Mouse (Mus musculus): ENCODE data around the gene Gnaq. TPM values are rescaled to one million over a fixed set of nuclear protein-coding genes. Genes with fewer than 3 reads are reported as not detected.

Gnaq gene
- polyA plus RNA-seq, 1 experiment from 2014 or later: 26.7 TPM

DNA sequence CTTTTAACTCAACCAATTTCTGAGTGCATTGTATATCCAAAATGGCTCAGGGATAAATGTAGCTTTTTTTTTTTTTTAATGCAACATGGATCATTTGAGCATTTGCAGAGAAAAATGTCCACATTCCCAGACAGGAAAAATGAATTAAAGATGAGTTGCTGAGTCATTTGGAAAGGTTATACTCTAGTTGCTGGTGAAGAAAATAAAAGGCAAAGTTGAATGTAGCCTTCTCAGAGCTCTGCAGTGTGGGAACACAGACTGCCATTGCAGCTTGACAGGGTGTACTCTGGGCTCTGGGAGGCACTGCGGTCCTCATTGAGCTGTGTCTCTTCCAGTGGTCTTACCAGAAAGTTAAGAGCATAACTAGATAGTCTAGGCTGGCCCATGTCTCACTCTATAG, 160.3 kb downstream of the Gnaq start:
- Histone ChIP-seq H3K36me3 (ENCODE audit: control insufficient read depth, insufficient read depth, low read length) (no peaks in the 10 kb centered on the region), H3K27ac (ENCODE audit: low read length) (no peak overlapping the region), H3K4me3 (ENCODE audit: low read length) (no peak overlapping the region), H3K27me3 (replicated peaks; ENCODE audit: control insufficient read depth, insufficient read depth, low read length) (no peaks in the 10 kb centered on the region), H3K9ac (ENCODE audit: low read depth, low read length) (no peak overlapping the region), H3K4me1 (ENCODE audit: control insufficient read depth, insufficient read depth, low read length) (no peaks in the 10 kb centered on the region), H3K4me2 (ENCODE audit: low read depth, low read length) (no peak overlapping the region), H3K9me3 (ENCODE audit: control insufficient read depth, low read length) (no peaks in the 10 kb centered on the region)
- 84% methylated on average over 1 of the region's 1 CpGs for WGBS
- ATAC-seq: no peak

DNA sequence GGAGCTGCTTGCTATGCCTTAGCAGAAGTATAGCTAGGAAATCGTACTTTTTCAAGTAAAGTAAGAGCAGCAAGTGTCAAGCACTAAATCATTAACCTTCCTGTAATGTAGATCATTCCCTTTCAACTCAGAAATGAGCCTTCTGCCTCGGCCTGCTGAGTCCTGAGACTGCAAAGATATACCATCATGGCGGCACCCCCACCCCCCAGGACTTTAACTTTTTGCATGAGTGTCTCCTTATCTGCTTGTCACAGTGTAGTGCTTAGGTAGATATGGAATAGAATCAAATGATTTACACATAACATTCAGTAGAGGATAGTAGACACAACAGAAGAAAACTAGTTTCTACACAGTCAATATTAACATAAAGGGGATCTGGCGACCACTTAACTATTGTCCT, 167.8 kb downstream of the Gnaq start:
- Histone ChIP-seq H3K36me3 (ENCODE audit: control insufficient read depth, insufficient read depth, low read length) (no peaks in the 10 kb centered on the region), H3K4me3 (ENCODE audit: low read length) (no peak overlapping the region), H3K27ac (ENCODE audit: low read length) (no peak overlapping the region), H3K4me1 (ENCODE audit: control insufficient read depth, insufficient read depth, low read length) (no peaks in the 10 kb centered on the region), H3K9ac (ENCODE audit: low read depth, low read length) (no peak overlapping the region), H3K4me2 (ENCODE audit: low read depth, low read length) (no peak overlapping the region), H3K9me3 (ENCODE audit: control insufficient read depth, low read length) (no peaks in the 10 kb centered on the region), H3K27me3 (replicated peaks; ENCODE audit: control insufficient read depth, insufficient read depth, low read length) (no peaks in the 10 kb centered on the region)
- ATAC-seq: no peak
- WGBS: 74% methylated on average over 4 of the region's 4 CpGs

DNA sequence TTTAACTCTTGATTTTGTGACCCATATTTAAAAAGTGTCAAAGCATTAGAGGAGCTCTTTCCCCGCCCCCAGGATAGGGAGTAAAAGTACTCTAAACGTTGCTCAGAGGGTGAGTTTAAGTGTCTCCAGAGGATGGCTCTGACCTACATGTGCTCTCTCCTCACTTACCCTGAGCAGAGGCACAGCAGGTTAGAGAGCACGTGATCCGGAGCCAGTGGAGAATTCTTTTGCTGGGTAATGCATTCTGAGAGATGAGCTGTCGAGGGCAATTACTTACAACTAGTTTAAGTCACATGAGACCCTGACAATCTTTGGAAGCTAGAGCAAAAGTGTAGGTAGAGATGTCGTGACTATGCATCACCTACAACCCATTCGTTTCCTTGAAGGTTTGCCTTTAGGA, 168.7 kb downstream of the Gnaq start:
- H3K9ac ChIP-seq (ENCODE audit: low read depth, low read length): no peak overlapping the region
- no peaks in the 10 kb centered on the region for H3K27me3 ChIP-seq (replicated peaks; ENCODE audit: control insufficient read depth, insufficient read depth, low read length)
- H3K27ac ChIP-seq (ENCODE audit: low read length): no peak overlapping the region
- H3K4me1 ChIP-seq (ENCODE audit: control insufficient read depth, insufficient read depth, low read length): no peaks in the 10 kb centered on the region
- H3K36me3 ChIP-seq (ENCODE audit: control insufficient read depth, insufficient read depth, low read length): no peaks in the 10 kb centered on the region
- WGBS: 72% methylated on average over 7 of the region's 7 CpGs
- no peak for ATAC-seq
- H3K4me3 ChIP-seq (ENCODE audit: low read length): no peak overlapping the region
- H3K4me2 ChIP-seq (ENCODE audit: low read depth, low read length): no peak overlapping the region
- no peaks in the 10 kb centered on the region for H3K9me3 ChIP-seq (ENCODE audit: control insufficient read depth, low read length)

DNA sequence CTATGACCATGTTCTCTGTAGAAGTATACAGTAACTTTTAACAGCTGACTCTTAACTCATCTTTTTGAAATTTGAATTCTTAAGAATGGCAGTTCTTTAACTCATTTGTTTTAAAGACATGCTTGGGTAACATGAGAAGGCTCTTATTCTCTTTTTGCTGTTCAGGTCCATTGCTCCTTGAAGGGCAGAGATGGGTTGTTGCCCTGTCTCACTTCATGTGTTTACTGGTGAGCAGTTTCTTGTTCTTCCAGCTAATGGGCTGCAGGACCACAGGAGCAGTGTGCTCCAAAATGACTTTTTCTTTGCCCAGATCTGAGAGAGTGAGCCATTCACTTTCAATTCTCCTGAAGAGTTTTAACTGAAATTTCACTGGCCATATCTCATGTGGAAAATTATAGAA, 176.4 kb downstream of the Gnaq start:
- Histone ChIP-seq H3K4me2 (ENCODE audit: low read depth, low read length) (no peak overlapping the region), H3K4me3 (ENCODE audit: low read length) (no peak overlapping the region), H3K9me3 (ENCODE audit: control insufficient read depth, low read length) (no peaks in the 10 kb centered on the region), H3K9ac (ENCODE audit: low read depth, low read length) (no peak overlapping the region), H3K4me1 (ENCODE audit: control insufficient read depth, insufficient read depth, low read length) (no peaks in the 10 kb centered on the region), H3K27me3 (replicated peaks; ENCODE audit: control insufficient read depth, insufficient read depth, low read length) (no peaks in the 10 kb centered on the region), H3K27ac (ENCODE audit: low read length) (no peak overlapping the region), H3K36me3 (ENCODE audit: control insufficient read depth, insufficient read depth, low read length) (no peaks in the 10 kb centered on the region)
- no peak for ATAC-seq

DNA sequence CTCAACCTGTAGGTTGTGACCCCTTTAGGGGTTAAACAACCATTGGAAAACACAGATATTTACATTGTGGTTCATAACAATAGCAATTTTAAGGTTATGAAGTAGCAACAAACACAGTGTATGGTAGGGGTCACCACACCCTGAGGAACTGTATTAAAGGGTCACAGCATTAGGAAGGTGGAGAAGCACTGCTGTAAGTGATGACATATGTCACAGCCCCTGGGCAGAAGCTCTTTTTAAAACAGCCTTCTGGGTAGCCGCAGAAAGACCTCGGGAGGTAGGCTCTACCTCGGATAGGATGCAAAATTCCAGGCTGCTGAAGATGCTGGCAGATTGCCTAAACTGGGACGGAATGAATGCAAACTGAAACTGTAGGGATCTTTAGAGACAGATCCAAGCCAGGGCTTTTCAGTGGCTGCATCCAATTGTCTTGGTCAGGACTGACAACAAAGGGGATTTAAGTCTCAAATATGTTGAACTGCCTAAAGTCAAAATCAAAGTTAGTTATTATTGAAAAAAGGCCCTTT, 181.7 kb downstream of the Gnaq start:
- WGBS: 29% methylated on average over 4 of the region's 4 CpGs
- Histone ChIP-seq H3K27me3 (replicated peaks; ENCODE audit: control insufficient read depth, insufficient read depth, low read length) (no peaks in the 10 kb centered on the region), H3K9ac (ENCODE audit: low read depth, low read length) (no peak overlapping the region), H3K4me1 (ENCODE audit: control insufficient read depth, insufficient read depth, low read length) (peaks cover 4% of the 10 kb centered on the region), H3K27ac (ENCODE audit: low read length) (no peak overlapping the region), H3K36me3 (ENCODE audit: control insufficient read depth, insufficient read depth, low read length) (no peaks in the 10 kb centered on the region), H3K4me2 (ENCODE audit: low read depth, low read length) (no peak overlapping the region), H3K4me3 (ENCODE audit: low read length) (no peak overlapping the region), H3K9me3 (ENCODE audit: control insufficient read depth, low read length) (no peaks in the 10 kb centered on the region)
- ATAC-seq: no peak

DNA sequence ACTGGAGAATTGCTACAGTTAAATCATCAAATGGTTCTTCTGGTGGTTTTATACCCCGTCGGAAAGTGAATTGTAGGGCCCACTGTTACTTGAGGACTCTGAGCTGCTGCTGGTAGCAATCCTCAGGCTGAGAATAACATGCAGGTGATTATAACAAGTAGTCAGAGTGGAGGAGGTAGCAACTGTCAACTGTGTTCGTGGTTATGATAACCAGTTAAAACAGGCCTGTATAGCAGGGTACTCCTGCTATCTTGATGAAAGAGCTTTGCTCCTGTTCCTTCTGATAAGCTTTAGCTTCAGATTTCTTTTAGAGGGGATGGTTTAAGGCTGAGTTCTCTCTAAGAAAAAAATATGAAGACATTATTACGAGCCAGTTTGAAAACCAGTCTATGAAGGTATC, 182.9 kb downstream of the Gnaq start:
- ATAC-seq: no peak
- Histone ChIP-seq H3K4me2 (ENCODE audit: low read depth, low read length) (no peak overlapping the region), H3K27me3 (replicated peaks; ENCODE audit: control insufficient read depth, insufficient read depth, low read length) (no peaks in the 10 kb centered on the region)

DNA sequence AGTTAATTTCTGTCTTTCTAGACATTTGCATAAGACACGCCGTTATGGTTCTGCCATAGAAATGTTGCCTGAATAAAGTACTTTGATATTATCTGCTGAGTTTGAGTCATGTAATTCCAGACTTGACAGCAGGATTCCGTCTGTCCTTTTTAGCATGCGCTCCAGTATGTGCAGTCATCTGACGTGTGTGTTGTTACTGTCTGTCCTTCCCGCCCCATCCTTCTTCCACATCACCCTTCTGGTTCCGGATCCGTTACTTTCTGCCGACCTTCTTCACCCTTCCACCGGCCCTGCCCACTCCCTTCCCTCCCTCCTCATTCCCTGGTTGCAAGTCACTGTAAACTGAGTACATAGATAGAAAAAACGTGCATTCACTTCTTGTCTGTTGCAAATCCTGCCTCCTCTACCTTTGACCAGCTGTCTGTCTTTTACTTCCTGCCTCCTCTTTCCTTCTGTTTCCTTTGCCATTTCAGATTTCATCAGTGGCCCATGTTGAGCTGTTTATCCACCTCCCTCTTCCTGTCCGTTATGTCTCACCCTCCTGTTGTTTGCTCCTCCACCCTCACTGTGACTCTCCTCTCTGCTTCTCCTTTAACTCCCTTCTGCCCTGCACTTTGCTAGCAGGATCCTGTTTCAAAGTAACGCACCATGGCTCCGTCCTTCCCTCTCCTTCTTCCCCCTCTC, 185.6 kb downstream of the Gnaq start:
- Histone ChIP-seq H3K36me3 (ENCODE audit: control insufficient read depth, insufficient read depth, low read length) (no peaks in the 10 kb centered on the region), H3K4me3 (ENCODE audit: low read length) (no peak overlapping the region), H3K27me3 (replicated peaks; ENCODE audit: control insufficient read depth, insufficient read depth, low read length) (no peaks in the 10 kb centered on the region), H3K4me2 (ENCODE audit: low read depth, low read length) (no peak overlapping the region), H3K9ac (ENCODE audit: low read depth, low read length) (no peak overlapping the region), H3K9me3 (ENCODE audit: control insufficient read depth, low read length) (no peaks in the 10 kb centered on the region), H3K4me1 (ENCODE audit: control insufficient read depth, insufficient read depth, low read length) (peaks cover 4% of the 10 kb centered on the region), H3K27ac (ENCODE audit: low read length) (no peak overlapping the region)
- WGBS: 56% methylated on average over 14 of the region's 14 CpGs
- no peak for ATAC-seq

More for the DNA sequence above, 182.9 kb downstream of the Gnaq start:
- no peak overlapping the region for H3K4me3 ChIP-seq (ENCODE audit: low read length)
- H3K9ac ChIP-seq (ENCODE audit: low read depth, low read length): no peak overlapping the region
- WGBS: 82% methylated on average over 4 of the region's 4 CpGs
- H3K9me3 ChIP-seq (ENCODE audit: control insufficient read depth, low read length): no peaks in the 10 kb centered on the region
- H3K4me1 ChIP-seq (ENCODE audit: control insufficient read depth, insufficient read depth, low read length): peaks cover 4% of the 10 kb centered on the region
- no peak overlapping the region for H3K27ac ChIP-seq (ENCODE audit: low read length)
- no peaks in the 10 kb centered on the region for H3K36me3 ChIP-seq (ENCODE audit: control insufficient read depth, insufficient read depth, low read length)

DNA sequence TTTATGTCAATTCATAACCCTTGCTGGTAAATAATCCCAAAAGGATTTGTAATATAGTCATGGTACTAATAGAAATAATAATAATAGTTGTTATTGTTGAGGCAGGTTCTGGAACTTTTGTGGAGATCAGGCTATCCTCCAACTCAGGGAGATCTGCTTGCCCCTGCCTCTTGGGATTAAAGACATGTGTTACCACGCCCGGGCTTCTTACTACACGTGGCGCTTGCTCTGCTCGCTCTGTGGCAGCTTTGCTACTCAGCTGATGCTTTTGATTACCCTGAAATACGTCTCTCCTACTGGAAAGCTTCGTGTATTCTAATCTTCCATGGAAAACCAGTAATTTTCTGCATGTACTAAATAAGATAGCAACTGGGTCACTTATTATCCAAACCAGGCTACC, 187.4 kb downstream of the Gnaq start:
- no peak overlapping the region for H3K9ac ChIP-seq (ENCODE audit: low read depth, low read length)
- no peak overlapping the region for H3K4me3 ChIP-seq (ENCODE audit: low read length)
- no peaks in the 10 kb centered on the region for H3K4me1 ChIP-seq (ENCODE audit: control insufficient read depth, insufficient read depth, low read length)
- ATAC-seq: no peak
- whole genome bisulfite sequencing: 81% methylated on average over 7 of the region's 7 CpGs
- no peak overlapping the region for H3K27ac ChIP-seq (ENCODE audit: low read length)
- no peaks in the 10 kb centered on the region for H3K9me3 ChIP-seq (ENCODE audit: control insufficient read depth, low read length)
- H3K27me3 ChIP-seq (replicated peaks; ENCODE audit: control insufficient read depth, insufficient read depth, low read length): no peaks in the 10 kb centered on the region
- no peak overlapping the region for H3K4me2 ChIP-seq (ENCODE audit: low read depth, low read length)
- H3K36me3 ChIP-seq (ENCODE audit: control insufficient read depth, insufficient read depth, low read length): no peaks in the 10 kb centered on the region

DNA sequence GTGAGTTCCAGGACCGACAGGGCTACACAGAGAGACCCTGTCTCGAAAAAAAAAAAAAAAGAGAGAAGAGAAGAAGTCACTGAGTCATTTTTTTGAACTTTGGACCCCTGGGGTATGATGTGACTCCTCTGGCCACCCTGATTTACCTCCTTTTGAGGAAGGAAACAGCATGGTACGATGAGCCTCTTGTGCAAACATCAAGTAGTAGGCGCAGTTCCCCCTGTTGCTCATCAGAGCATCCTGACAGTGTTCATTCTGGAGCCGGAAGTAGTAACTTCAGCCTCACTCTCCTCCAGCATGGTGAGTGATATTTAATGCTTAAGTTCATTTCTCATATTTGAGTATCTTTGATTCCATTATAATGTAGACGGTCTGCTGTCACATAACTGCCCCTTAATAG, 190.4 kb downstream of the Gnaq start:
- no peak overlapping the region for H3K9ac ChIP-seq (ENCODE audit: low read depth, low read length)
- no peaks in the 10 kb centered on the region for H3K27me3 ChIP-seq (replicated peaks; ENCODE audit: control insufficient read depth, insufficient read depth, low read length)
- H3K36me3 ChIP-seq (ENCODE audit: control insufficient read depth, insufficient read depth, low read length): no peaks in the 10 kb centered on the region
- WGBS: 85% methylated on average over 6 of the region's 6 CpGs
- peaks cover 15% of the 10 kb centered on the region for H3K4me1 ChIP-seq (ENCODE audit: control insufficient read depth, insufficient read depth, low read length)
- no peak overlapping the region for H3K4me3 ChIP-seq (ENCODE audit: low read length)
- no peak for ATAC-seq
- H3K4me2 ChIP-seq (ENCODE audit: low read depth, low read length): no peak overlapping the region
- no peaks in the 10 kb centered on the region for H3K9me3 ChIP-seq (ENCODE audit: control insufficient read depth, low read length)
- no peak overlapping the region for H3K27ac ChIP-seq (ENCODE audit: low read length)

DNA sequence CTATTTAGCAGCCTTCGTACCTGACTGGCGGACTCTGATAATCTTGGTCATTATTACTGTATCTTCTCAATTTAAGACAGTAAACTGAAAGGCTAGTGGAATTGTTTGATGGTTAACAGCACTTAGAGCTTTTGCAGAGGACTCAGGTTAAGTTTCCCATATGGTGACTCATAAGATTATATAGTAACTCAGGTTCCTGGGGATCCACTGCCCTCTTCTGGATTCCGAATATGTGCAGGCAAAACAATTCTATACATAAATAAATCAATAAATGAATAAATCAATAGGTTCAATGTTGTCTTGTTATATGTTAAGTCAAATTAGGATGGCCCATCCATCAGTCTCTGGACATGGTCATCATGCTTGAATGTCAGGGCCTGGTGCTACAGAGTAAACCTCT, 191.6 kb downstream of the Gnaq start:
- H3K36me3 ChIP-seq (ENCODE audit: control insufficient read depth, insufficient read depth, low read length): no peaks in the 10 kb centered on the region
- no peak overlapping the region for H3K27ac ChIP-seq (ENCODE audit: low read length)
- H3K4me3 ChIP-seq (ENCODE audit: low read length): no peak overlapping the region
- ATAC-seq: no peak
- no peak overlapping the region for H3K9ac ChIP-seq (ENCODE audit: low read depth, low read length)
- no peak overlapping the region for H3K4me2 ChIP-seq (ENCODE audit: low read depth, low read length)
- H3K9me3 ChIP-seq (ENCODE audit: control insufficient read depth, low read length): no peaks in the 10 kb centered on the region
- no peaks in the 10 kb centered on the region for H3K27me3 ChIP-seq (replicated peaks; ENCODE audit: control insufficient read depth, insufficient read depth, low read length)
- H3K4me1 ChIP-seq (ENCODE audit: control insufficient read depth, insufficient read depth, low read length): peaks cover 20% of the 10 kb centered on the region
- WGBS: 90% methylated on average over 3 of the region's 3 CpGs

Measured in intestine, embryonic 16.5 days (tissue).